In genomic region chr13:109116004-109116341, GRCm38 (mm10) we compare ENCODE assay signal across 8 mouse cellular contexts.
A peak's percentile ranks its signal among the peaks of the same experiment; 100 is the strongest.
DNase-seq lines count a peak whose midpoint lies in the region; ATAC-seq lines count a peak whose summit lies in the region.

No protein-coding gene starts in this region.

- peak overlapping the region; percentile 38 to 42 for H3K4me3 ChIP-seq in heart, embryonic 14.5 days (ENCODE audit: control insufficient read depth in 1 of 2, insufficient read depth in 1 of 2, low read depth in 1 of 2, low read length in 2 of 2)
- peak overlapping the region; percentile 51 for H3K4me3 ChIP-seq in kidney, embryonic 16.5 days (ENCODE audit: low read length)

- peak; percentile 2 for DNase-seq in thymus, postnatal 25 days
- no peak for DNase-seq in thymus, postnatal 0 days (ENCODE audit: low spot score)
- peak; percentile 85 for DNase-seq in embryo, embryonic 10.5 days (ENCODE audit: low spot score)
- DNase-seq in lung, postnatal 4 days = peak; percentile 36 to 48
- DNase-seq in thymus, postnatal 4 days = peak; percentile 23
- DNase-seq in c-Kit-positive CD71-positive TER-119-positive erythroid progenitor cells, embryonic 14.5 days (ENCODE audit: low spot score) = no peak

- H3K9ac ChIP-seq in heart, embryonic 14.5 days (ENCODE audit: low read length) = no peak overlapping the region
- no peak overlapping the region for H3K9ac ChIP-seq in kidney, embryonic 16.5 days (replicated peaks; ENCODE audit: low read length)

- no peak for ATAC-seq in heart, embryonic 14.5 days (ENCODE audit: insufficient number of reproducible peaks, insufficient read depth, low FRiP score, low read depth)
- ATAC-seq in kidney, embryonic 16.5 days (ENCODE audit: low FRiP score, low TSS enrichment) = peak; percentile 84

- peaks cover 39% of the 10 kb centered on the region for H3K27me3 ChIP-seq in heart, embryonic 14.5 days (ENCODE audit: control insufficient read depth, insufficient read depth, low read length)
- H3K27me3 ChIP-seq in kidney, embryonic 16.5 days (ENCODE audit: insufficient read depth, low read length) = peaks cover 9% of the 10 kb centered on the region

- H3K4me1 ChIP-seq in heart, embryonic 14.5 days (ENCODE audit: control insufficient read depth in 2 of 2, insufficient read depth in 2 of 2, low read length in 2 of 2) = peaks cover 3 to 5% of the 10 kb centered on the region in 2 experiments; a peak in 2 of 4 replicates
- peaks cover 14% of the 10 kb centered on the region for H3K4me1 ChIP-seq in kidney, embryonic 16.5 days (ENCODE audit: insufficient read depth, low read length)

- no peak overlapping the region for H3K27ac ChIP-seq in heart, embryonic 14.5 days (replicated peaks in 1 of 2; ENCODE audit: control insufficient read depth in 1 of 2, insufficient read depth in 1 of 2, low read depth in 2 of 2, low read length in 2 of 2)
- no peak overlapping the region for H3K27ac ChIP-seq in kidney, embryonic 16.5 days (ENCODE audit: low read length)

- H3K9me3 ChIP-seq in heart, embryonic 14.5 days (ENCODE audit: control insufficient read depth, low read length) = no peaks in the 10 kb centered on the region
- no peaks in the 10 kb centered on the region for H3K9me3 ChIP-seq in kidney, embryonic 16.5 days (ENCODE audit: low read length)

- no peaks in the 10 kb centered on the region for H3K36me3 ChIP-seq in heart, embryonic 14.5 days (ENCODE audit: control insufficient read depth, insufficient read depth, low read length)
- no peaks in the 10 kb centered on the region for H3K36me3 ChIP-seq in kidney, embryonic 16.5 days (ENCODE audit: insufficient read depth, low read length)

- peak overlapping the region; percentile 93 for H3K4me2 ChIP-seq in heart, embryonic 14.5 days (ENCODE audit: low read length)
- H3K4me2 ChIP-seq in kidney, embryonic 16.5 days (replicated peaks; ENCODE audit: low read depth, low read length) = peak overlapping the region; percentile 89

- WGBS in heart, embryonic 14.5 days = 0% methylated on average over 8 of the region's 8 CpGs
- WGBS in kidney, embryonic 16.5 days = 0% methylated on average over 8 of the region's 8 CpGs

Comparison
In these comparisons a context has a peak if more than half of its experiments do, and no peak if none do; other contexts are left out.
1. DNase-seq: peak in thymus, postnatal 25 days (single experiment), embryo, embryonic 10.5 days (single experiment), lung, postnatal 4 days (2 of 2) and thymus, postnatal 4 days (single experiment); none in thymus, postnatal 0 days (single experiment) and c-Kit-positive CD71-positive TER-119-positive erythroid progenitor cells, embryonic 14.5 days (single experiment).